Mouse (Mus musculus): ENCODE data around the gene Extl1. TPM values are rescaled to one million over a fixed set of nuclear protein-coding genes. Genes with fewer than 3 reads are reported as not detected.

Gene Extl1
- polyA plus RNA-seq, 1 experiment: 22.4 TPM

GRCm38 (mm10) chr4:134362124-134362523 lies 21.5 kb downstream of the Extl1 start:
- H3K27me3 ChIP-seq (ENCODE audit: control insufficient read depth, insufficient read depth, insufficient read length): peaks cover 13% of the 10 kb centered on the region
- H3K4me3 ChIP-seq: no peak overlapping the region
- H3K4me2 ChIP-seq (ENCODE audit: low read depth): no peak overlapping the region
- no peaks in the 10 kb centered on the region for H3K79me2 ChIP-seq (ENCODE audit: control insufficient read depth, insufficient read depth)
- no peak overlapping the region for H3ac ChIP-seq (ENCODE audit: control insufficient read depth, insufficient read length)
- H3K36me3 ChIP-seq (ENCODE audit: control insufficient read depth, insufficient read depth): no peaks in the 10 kb centered on the region
- TF ChIP-seq REST (IDR thresholded peaks at IDR 0.05; ENCODE audit: insufficient read depth, insufficient read length) (no peak), MAX (IDR thresholded peaks at IDR 0.05; ENCODE audit: low read depth) (no peak), TCF3 (IDR thresholded peaks at IDR 0.05; ENCODE audit: insufficient read length, low read depth) (no peak), POLR2A (IDR thresholded peaks at IDR 0.05; ENCODE audit: insufficient read length, low read depth) (no peak), MYOG (IDR thresholded peaks at IDR 0.05; ENCODE audit: control insufficient read depth in 1 of 3, insufficient read depth in 1 of 3, insufficient read length in 2 of 3, low read depth in 2 of 3) (no peak), CEBPB (IDR thresholded peaks at IDR 0.05; ENCODE audit: insufficient read depth, poor library complexity, severe bottlenecking) (no peak), POLR2AphosphoS2 (IDR thresholded peaks at IDR 0.05; ENCODE audit: insufficient read length, low read depth) (no peak), TCF12 (IDR thresholded peaks at IDR 0.05; ENCODE audit: insufficient read depth, poor library complexity, severe bottlenecking) (no peak), MYOD1 (IDR thresholded peaks at IDR 0.05; ENCODE audit: control insufficient read depth in 1 of 3, insufficient read length in 2 of 3, low read depth in 2 of 3) (no peak), USF1 (IDR thresholded peaks at IDR 0.05; ENCODE audit: low read depth) (no peak), SRF (IDR thresholded peaks at IDR 0.05; ENCODE audit: control insufficient read depth, insufficient read length, low read depth) (no peak), E2F4 (IDR thresholded peaks at IDR 0.05; ENCODE audit: insufficient read depth) (no peak)

- H3K79me2 ChIP-seq (ENCODE audit: control insufficient read depth, insufficient read depth): no peaks in the 10 kb centered on the region
- H3K27me3 ChIP-seq (ENCODE audit: control insufficient read depth, insufficient read depth, insufficient read length): peaks cover 13% of the 10 kb centered on the region
- H3K4me2 ChIP-seq (ENCODE audit: low read depth): no peak overlapping the region
- no peak overlapping the region for H3K4me3 ChIP-seq
- no peak for TF ChIP-seq MYOG (IDR thresholded peaks at IDR 0.05; ENCODE audit: control insufficient read depth in 1 of 3, insufficient read depth in 1 of 3, insufficient read length in 2 of 3, low read depth in 2 of 3)
- TF ChIP-seq POLR2A (IDR thresholded peaks at IDR 0.05; ENCODE audit: insufficient read length, low read depth): no peak
- TF ChIP-seq REST (IDR thresholded peaks at IDR 0.05; ENCODE audit: insufficient read depth, insufficient read length): no peak
- no peak for TF ChIP-seq TCF12 (IDR thresholded peaks at IDR 0.05; ENCODE audit: insufficient read depth, poor library complexity, severe bottlenecking)
- no peak for TF ChIP-seq TCF3 (IDR thresholded peaks at IDR 0.05; ENCODE audit: insufficient read length, low read depth)
- TF ChIP-seq MYOD1 (IDR thresholded peaks at IDR 0.05; ENCODE audit: control insufficient read depth in 1 of 3, insufficient read length in 2 of 3, low read depth in 2 of 3): no peak
- no peak for TF ChIP-seq SRF (IDR thresholded peaks at IDR 0.05; ENCODE audit: control insufficient read depth, insufficient read length, low read depth)
- no peak for TF ChIP-seq POLR2AphosphoS2 (IDR thresholded peaks at IDR 0.05; ENCODE audit: insufficient read length, low read depth)
- no peak for TF ChIP-seq E2F4 (IDR thresholded peaks at IDR 0.05; ENCODE audit: insufficient read depth)
- no peak overlapping the region for H3ac ChIP-seq (ENCODE audit: control insufficient read depth, insufficient read length)
- no peaks in the 10 kb centered on the region for H3K36me3 ChIP-seq (ENCODE audit: control insufficient read depth, insufficient read depth)
Measured at GRCm38 (mm10) chr4:134361215-134361614, 22.4 kb downstream of the Extl1 start.

GRCm38 (mm10) chr4:134359649-134360048 lies 24.0 kb downstream of the Extl1 start:
- H3K4me2 ChIP-seq (ENCODE audit: low read depth): no peak overlapping the region
- H3K4me3 ChIP-seq: no peak overlapping the region
- H3ac ChIP-seq (ENCODE audit: control insufficient read depth, insufficient read length): no peak overlapping the region
- H3K36me3 ChIP-seq (ENCODE audit: control insufficient read depth, insufficient read depth): no peaks in the 10 kb centered on the region
- TF ChIP-seq USF1 (IDR thresholded peaks at IDR 0.05; ENCODE audit: low read depth): no peak
- no peak for TF ChIP-seq SRF (IDR thresholded peaks at IDR 0.05; ENCODE audit: control insufficient read depth, insufficient read length, low read depth)
- TF ChIP-seq MYOD1 (IDR thresholded peaks at IDR 0.05; ENCODE audit: control insufficient read depth in 1 of 3, insufficient read length in 2 of 3, low read depth in 2 of 3): no peak
- TF ChIP-seq REST (IDR thresholded peaks at IDR 0.05; ENCODE audit: insufficient read depth, insufficient read length): no peak
- TF ChIP-seq MAX (IDR thresholded peaks at IDR 0.05; ENCODE audit: low read depth): no peak
- no peak for TF ChIP-seq TCF12 (IDR thresholded peaks at IDR 0.05; ENCODE audit: insufficient read depth, poor library complexity, severe bottlenecking)
- TF ChIP-seq MYOG (IDR thresholded peaks at IDR 0.05; ENCODE audit: control insufficient read depth in 1 of 3, insufficient read depth in 1 of 3, insufficient read length in 2 of 3, low read depth in 2 of 3): no peak
- TF ChIP-seq POLR2AphosphoS2 (IDR thresholded peaks at IDR 0.05; ENCODE audit: insufficient read length, low read depth): no peak
- H3K27me3 ChIP-seq (ENCODE audit: control insufficient read depth, insufficient read depth, insufficient read length): peaks cover 4% of the 10 kb centered on the region
- H3K79me2 ChIP-seq (ENCODE audit: control insufficient read depth, insufficient read depth): no peaks in the 10 kb centered on the region

- H3K4me2 ChIP-seq (ENCODE audit: low read depth): no peak overlapping the region
- TF ChIP-seq CEBPB (IDR thresholded peaks at IDR 0.05; ENCODE audit: insufficient read depth, poor library complexity, severe bottlenecking): no peak
- no peak for TF ChIP-seq SRF (IDR thresholded peaks at IDR 0.05; ENCODE audit: control insufficient read depth, insufficient read length, low read depth)
- TF ChIP-seq POLR2AphosphoS2 (IDR thresholded peaks at IDR 0.05; ENCODE audit: insufficient read length, low read depth): no peak
- TF ChIP-seq TCF12 (IDR thresholded peaks at IDR 0.05; ENCODE audit: insufficient read depth, poor library complexity, severe bottlenecking): no peak
- no peak for TF ChIP-seq USF1 (IDR thresholded peaks at IDR 0.05; ENCODE audit: low read depth)
- TF ChIP-seq MYOD1 (IDR thresholded peaks at IDR 0.05; ENCODE audit: control insufficient read depth in 1 of 3, insufficient read length in 2 of 3, low read depth in 2 of 3): no peak
- TF ChIP-seq POLR2A (IDR thresholded peaks at IDR 0.05; ENCODE audit: insufficient read length, low read depth): no peak
- no peak for TF ChIP-seq TCF3 (IDR thresholded peaks at IDR 0.05; ENCODE audit: insufficient read length, low read depth)
- TF ChIP-seq REST (IDR thresholded peaks at IDR 0.05; ENCODE audit: insufficient read depth, insufficient read length): no peak
- no peak for TF ChIP-seq E2F4 (IDR thresholded peaks at IDR 0.05; ENCODE audit: insufficient read depth)
- TF ChIP-seq MYOG (IDR thresholded peaks at IDR 0.05; ENCODE audit: control insufficient read depth in 1 of 3, insufficient read depth in 1 of 3, insufficient read length in 2 of 3, low read depth in 2 of 3): no peak
- TF ChIP-seq MAX (IDR thresholded peaks at IDR 0.05; ENCODE audit: low read depth): no peak
- no peaks in the 10 kb centered on the region for H3K36me3 ChIP-seq (ENCODE audit: control insufficient read depth, insufficient read depth)
- H3K4me3 ChIP-seq: no peak overlapping the region
- H3K27me3 ChIP-seq (ENCODE audit: control insufficient read depth, insufficient read depth, insufficient read length): peaks cover 4% of the 10 kb centered on the region
- H3K79me2 ChIP-seq (ENCODE audit: control insufficient read depth, insufficient read depth): no peaks in the 10 kb centered on the region
- no peak overlapping the region for H3ac ChIP-seq (ENCODE audit: control insufficient read depth, insufficient read length)
Measured at GRCm38 (mm10) chr4:134357461-134357771, 26.2 kb downstream of the Extl1 start.

Data from myocyte (in vitro differentiated cells).